Mouse (Mus musculus) erythroblast, adult 5-6 weeks (primary cell): ENCODE data around the gene Mthfr. TPM values are rescaled to one million over a fixed set of nuclear protein-coding genes. Genes with fewer than 3 reads are reported as not detected.
A peak's percentile ranks its signal among the peaks of the same experiment; 100 is the strongest.

Experiments
- ATAC-seq: replicated peaks from 2 replicates; pipeline ENCODE4 v1.8.0; 2016; ENCODE audit warnings: moderate number of reproducible peaks, mild to moderate bottlenecking, moderate TSS enrichment, inconsistent platforms; ENCODE audit not compliant: poor library complexity, low FRiP score, severe bottlenecking
- total RNA-seq, 2 experiments: library from RNA; stranded (forward) in 1 of 2; stranded (reverse) in 1 of 2; fragments of 150-400 nt in 1 of 2; fragments of 200-764, 138-1000 nt in 1 of 2; gene quantifications; 2 replicates each; pipeline versions ENCODE4 v1.2.3 to v1.2.4; 2015 to 2017; ENCODE audit warnings: low replicate concordance in 2 of 2

The Mthfr gene
- total RNA-seq, 2 experiments from 2014 or later, result 5.4 to 7.7 TPM

GRCm38 (mm10) chr4:148085131-148085906 is 46.4 kb downstream of the Mthfr start:
- ATAC-seq, result no peak

GRCm38 (mm10) chr4:148085907-148086305 is 47.0 kb downstream of the Mthfr start:
- no peak for ATAC-seq

GRCm38 (mm10) chr4:148087091-148087906 is 48.4 kb downstream of the Mthfr start:
- peak; percentile 8; the same call in 1 of the 2 replicates for ATAC-seq

- ATAC-seq, result peak; percentile 90
Observed at GRCm38 (mm10) chr4:148087907-148088527, 49.1 kb downstream of the Mthfr start, which contains the start of gene Agtrap. Agtrap (minus strand) TSS chr4:148088031.

GRCm38 (mm10) chr4:148089166-148089565 is 50.3 kb downstream of the Mthfr start:
- no peak for ATAC-seq

- no peak for ATAC-seq
Observed at GRCm38 (mm10) chr4:148091181-148091580, 52.3 kb downstream of the Mthfr start.

- ATAC-seq, result no peak
Observed at GRCm38 (mm10) chr4:148092551-148093271, 53.8 kb downstream of the Mthfr start.

GRCm38 (mm10) chr4:148094161-148094560 is 55.3 kb downstream of the Mthfr start:
- no peak for ATAC-seq

GRCm38 (mm10) chr4:148095081-148095480 is 56.2 kb downstream of the Mthfr start:
- ATAC-seq, result no peak

- no peak for ATAC-seq
Observed at GRCm38 (mm10) chr4:148097936-148098335, 59.1 kb downstream of the Mthfr start.

GRCm38 (mm10) chr4:148098666-148099065 is 59.8 kb downstream of the Mthfr start:
- ATAC-seq, result no peak

GRCm38 (mm10) chr4:148101801-148102527 is 63.1 kb downstream of the Mthfr start:
- ATAC-seq, result no peak

- no peak for ATAC-seq
Observed at GRCm38 (mm10) chr4:148104146-148104545, 65.3 kb downstream of the Mthfr start.

- no peak for ATAC-seq
Observed at GRCm38 (mm10) chr4:148107621-148108291, 68.9 kb downstream of the Mthfr start.

- no peak for ATAC-seq
Observed at GRCm38 (mm10) chr4:148108565-148109100, 69.8 kb downstream of the Mthfr start.
